Mouse (Mus musculus): Measurements from ENCODE around the gene Myg1. TPM values are rescaled to one million over a fixed set of nuclear protein-coding genes. Genes with fewer than 3 reads are reported as not detected.

Myg1 gene
- polyA plus RNA-seq, 1 experiment, result 97.0 TPM

- H3ac ChIP-seq (ENCODE audit: control insufficient read depth, insufficient read length), result no peak overlapping the region
- peaks cover 22% of the 10 kb centered on the region for H3K79me2 ChIP-seq (ENCODE audit: control insufficient read depth, insufficient read depth)
- no peak overlapping the region for H3K4me3 ChIP-seq
- H3K27me3 ChIP-seq (ENCODE audit: control insufficient read depth, insufficient read depth, insufficient read length), result no peaks in the 10 kb centered on the region
- H3K36me3 ChIP-seq (ENCODE audit: control insufficient read depth, insufficient read depth), result peaks cover 54% of the 10 kb centered on the region
- H3K4me2 ChIP-seq (ENCODE audit: low read depth), result no peak overlapping the region
- TF ChIP-seq E2F4 (IDR thresholded peaks at IDR 0.05; ENCODE audit: insufficient read depth) (no peak), POLR2A (IDR thresholded peaks at IDR 0.05; ENCODE audit: insufficient read length, low read depth) (no peak), USF1 (IDR thresholded peaks at IDR 0.05; ENCODE audit: low read depth) (no peak), POLR2AphosphoS2 (IDR thresholded peaks at IDR 0.05; ENCODE audit: insufficient read length, low read depth) (no peak), REST (IDR thresholded peaks at IDR 0.05; ENCODE audit: insufficient read depth, insufficient read length) (no peak), TCF3 (IDR thresholded peaks at IDR 0.05; ENCODE audit: insufficient read length, low read depth) (no peak), MYOG (IDR thresholded peaks at IDR 0.05; ENCODE audit: control insufficient read depth in 1 of 3, insufficient read depth in 1 of 3, insufficient read length in 2 of 3, low read depth in 2 of 3) (no peak)
Measured at GRCm38 (mm10) chr15:102336946-102337345, 5.4 kb downstream of the Myg1 start.

DNA sequence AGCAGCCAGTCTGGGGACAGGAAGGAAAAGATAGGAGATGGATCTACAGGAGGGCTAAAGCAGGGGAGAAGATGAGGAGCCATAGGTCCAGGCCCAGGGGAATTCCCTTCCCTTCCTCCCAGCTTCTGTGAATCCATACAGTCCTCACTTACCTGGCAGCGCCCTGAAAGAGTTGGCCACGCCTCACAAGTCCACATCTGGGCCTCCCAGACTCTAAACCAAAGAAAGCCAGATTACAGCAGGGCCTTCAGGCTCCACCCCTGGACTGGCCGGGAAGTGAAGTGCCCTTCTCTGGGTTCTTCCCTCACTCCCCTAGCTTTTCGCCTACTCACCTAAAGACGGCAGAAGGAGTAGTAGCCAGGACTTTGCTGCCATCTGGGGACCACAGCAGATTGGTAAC is 8.1 kb downstream of the Myg1 start:
- no peak for TF ChIP-seq USF1 (IDR thresholded peaks at IDR 0.05; ENCODE audit: low read depth)
- TF ChIP-seq POLR2AphosphoS2 (IDR thresholded peaks at IDR 0.05; ENCODE audit: insufficient read length, low read depth), result no peak
- TF ChIP-seq E2F4 (IDR thresholded peaks at IDR 0.05; ENCODE audit: insufficient read depth), result no peak
- no peak for TF ChIP-seq POLR2A (IDR thresholded peaks at IDR 0.05; ENCODE audit: insufficient read length, low read depth)
- TF ChIP-seq REST (IDR thresholded peaks at IDR 0.05; ENCODE audit: insufficient read depth, insufficient read length), result no peak
- no peak for TF ChIP-seq SRF (IDR thresholded peaks at IDR 0.05; ENCODE audit: control insufficient read depth, insufficient read length, low read depth)
- TF ChIP-seq MYOG (IDR thresholded peaks at IDR 0.05; ENCODE audit: control insufficient read depth in 1 of 3, insufficient read depth in 1 of 3, insufficient read length in 2 of 3, low read depth in 2 of 3), result no peak
- TF ChIP-seq TCF12 (IDR thresholded peaks at IDR 0.05; ENCODE audit: insufficient read depth, poor library complexity, severe bottlenecking), result no peak
- TF ChIP-seq CEBPB (IDR thresholded peaks at IDR 0.05; ENCODE audit: insufficient read depth, poor library complexity, severe bottlenecking), result no peak
- TF ChIP-seq TCF3 (IDR thresholded peaks at IDR 0.05; ENCODE audit: insufficient read length, low read depth), result no peak
- TF ChIP-seq MYOD1 (IDR thresholded peaks at IDR 0.05; ENCODE audit: control insufficient read depth in 1 of 3, insufficient read length in 2 of 3, low read depth in 2 of 3), result no peak
- TF ChIP-seq MAX (IDR thresholded peaks at IDR 0.05; ENCODE audit: low read depth), result no peak
- no peak overlapping the region for H3K4me2 ChIP-seq (ENCODE audit: low read depth)
- H3K36me3 ChIP-seq (ENCODE audit: control insufficient read depth, insufficient read depth), result peaks cover 45% of the 10 kb centered on the region
- H3K4me3 ChIP-seq, result no peak overlapping the region
- H3K79me2 ChIP-seq (ENCODE audit: control insufficient read depth, insufficient read depth), result no peaks in the 10 kb centered on the region
- no peaks in the 10 kb centered on the region for H3K27me3 ChIP-seq (ENCODE audit: control insufficient read depth, insufficient read depth, insufficient read length)
- no peak overlapping the region for H3ac ChIP-seq (ENCODE audit: control insufficient read depth, insufficient read length)

DNA sequence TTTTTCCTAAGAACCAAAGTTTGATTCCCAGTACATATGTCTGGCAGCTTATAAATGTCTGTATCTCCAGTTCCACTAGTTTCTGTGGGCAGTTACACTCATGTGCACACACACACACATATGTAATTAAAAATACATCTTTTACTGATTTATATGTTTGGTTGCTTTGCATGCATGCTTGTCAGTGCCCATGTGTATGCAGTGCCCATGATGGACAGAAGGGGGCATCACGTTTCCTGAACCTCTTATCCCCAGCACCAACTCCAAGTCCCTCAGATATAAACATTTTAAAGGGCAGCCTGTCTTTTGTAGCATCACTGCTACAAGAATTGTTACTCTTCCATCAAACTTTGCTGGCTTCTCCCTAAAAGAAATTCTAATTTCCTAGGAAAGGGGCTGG is 10.1 kb downstream of the Myg1 start:
- TF ChIP-seq E2F4 (IDR thresholded peaks at IDR 0.05; ENCODE audit: insufficient read depth) (no peak), MYOD1 (IDR thresholded peaks at IDR 0.05; ENCODE audit: control insufficient read depth in 1 of 3, insufficient read length in 2 of 3, low read depth in 2 of 3) (no peak), SRF (IDR thresholded peaks at IDR 0.05; ENCODE audit: control insufficient read depth, insufficient read length, low read depth) (no peak), CEBPB (IDR thresholded peaks at IDR 0.05; ENCODE audit: insufficient read depth, poor library complexity, severe bottlenecking) (no peak), REST (IDR thresholded peaks at IDR 0.05; ENCODE audit: insufficient read depth, insufficient read length) (no peak), POLR2AphosphoS2 (IDR thresholded peaks at IDR 0.05; ENCODE audit: insufficient read length, low read depth) (no peak), POLR2A (IDR thresholded peaks at IDR 0.05; ENCODE audit: insufficient read length, low read depth) (no peak), TCF12 (IDR thresholded peaks at IDR 0.05; ENCODE audit: insufficient read depth, poor library complexity, severe bottlenecking) (no peak), MYOG (IDR thresholded peaks at IDR 0.05; ENCODE audit: control insufficient read depth in 1 of 3, insufficient read depth in 1 of 3, insufficient read length in 2 of 3, low read depth in 2 of 3) (no peak), MAX (IDR thresholded peaks at IDR 0.05; ENCODE audit: low read depth) (no peak), TCF3 (IDR thresholded peaks at IDR 0.05; ENCODE audit: insufficient read length, low read depth) (no peak), USF1 (IDR thresholded peaks at IDR 0.05; ENCODE audit: low read depth) (no peak)
- Histone ChIP-seq H3K36me3 (ENCODE audit: control insufficient read depth, insufficient read depth) (peaks cover 30% of the 10 kb centered on the region), H3K4me2 (ENCODE audit: low read depth) (no peak overlapping the region), H3K4me3 (no peak overlapping the region), H3K79me2 (ENCODE audit: control insufficient read depth, insufficient read depth) (no peaks in the 10 kb centered on the region), H3ac (ENCODE audit: control insufficient read depth, insufficient read length) (no peak overlapping the region), H3K27me3 (ENCODE audit: control insufficient read depth, insufficient read depth, insufficient read length) (no peaks in the 10 kb centered on the region)

DNA sequence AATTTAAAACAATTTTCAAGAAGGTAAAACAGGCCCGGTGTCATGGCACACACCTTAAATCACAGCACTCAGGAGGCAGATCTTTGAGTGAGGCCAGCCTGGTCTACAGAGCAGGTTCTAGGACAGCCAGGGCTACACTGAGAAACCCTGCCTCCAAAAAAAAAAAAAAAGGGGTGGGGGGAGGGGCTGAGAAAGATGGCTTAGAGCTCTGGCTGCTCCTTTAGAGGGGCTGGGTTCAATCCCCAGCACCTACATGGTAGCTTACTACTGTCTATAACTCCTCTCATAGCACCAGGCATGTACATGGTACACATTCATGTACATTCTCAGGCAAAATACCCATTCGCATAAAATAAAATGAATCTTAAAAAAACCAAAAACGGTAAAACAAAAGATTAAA is 13.0 kb downstream of the Myg1 start:
- no peaks in the 10 kb centered on the region for H3K27me3 ChIP-seq (ENCODE audit: control insufficient read depth, insufficient read depth, insufficient read length)
- no peak overlapping the region for H3ac ChIP-seq (ENCODE audit: control insufficient read depth, insufficient read length)
- TF ChIP-seq REST (IDR thresholded peaks at IDR 0.05; ENCODE audit: insufficient read depth, insufficient read length), result no peak
- no peak for TF ChIP-seq POLR2A (IDR thresholded peaks at IDR 0.05; ENCODE audit: insufficient read length, low read depth)
- TF ChIP-seq MYOD1 (IDR thresholded peaks at IDR 0.05; ENCODE audit: control insufficient read depth in 1 of 3, insufficient read length in 2 of 3, low read depth in 2 of 3), result no peak
- TF ChIP-seq MAX (IDR thresholded peaks at IDR 0.05; ENCODE audit: low read depth), result no peak
- TF ChIP-seq TCF12 (IDR thresholded peaks at IDR 0.05; ENCODE audit: insufficient read depth, poor library complexity, severe bottlenecking), result no peak
- no peak for TF ChIP-seq TCF3 (IDR thresholded peaks at IDR 0.05; ENCODE audit: insufficient read length, low read depth)
- no peak for TF ChIP-seq USF1 (IDR thresholded peaks at IDR 0.05; ENCODE audit: low read depth)
- TF ChIP-seq MYOG (IDR thresholded peaks at IDR 0.05; ENCODE audit: control insufficient read depth in 1 of 3, insufficient read depth in 1 of 3, insufficient read length in 2 of 3, low read depth in 2 of 3), result no peak
- no peak for TF ChIP-seq E2F4 (IDR thresholded peaks at IDR 0.05; ENCODE audit: insufficient read depth)
- H3K4me3 ChIP-seq, result no peak overlapping the region
- peaks cover 3% of the 10 kb centered on the region for H3K79me2 ChIP-seq (ENCODE audit: control insufficient read depth, insufficient read depth)
- no peak overlapping the region for H3K4me2 ChIP-seq (ENCODE audit: low read depth)
- H3K36me3 ChIP-seq (ENCODE audit: control insufficient read depth, insufficient read depth), result peaks cover 4% of the 10 kb centered on the region

- no peak overlapping the region for H3K4me3 ChIP-seq
- no peaks in the 10 kb centered on the region for H3K27me3 ChIP-seq (ENCODE audit: control insufficient read depth, insufficient read depth, insufficient read length)
- no peaks in the 10 kb centered on the region for H3K36me3 ChIP-seq (ENCODE audit: control insufficient read depth, insufficient read depth)
- TF ChIP-seq TCF3 (IDR thresholded peaks at IDR 0.05; ENCODE audit: insufficient read length, low read depth), result no peak
- no peak for TF ChIP-seq POLR2AphosphoS2 (IDR thresholded peaks at IDR 0.05; ENCODE audit: insufficient read length, low read depth)
- TF ChIP-seq TCF12 (IDR thresholded peaks at IDR 0.05; ENCODE audit: insufficient read depth, poor library complexity, severe bottlenecking), result no peak
- no peak for TF ChIP-seq MYOG (IDR thresholded peaks at IDR 0.05; ENCODE audit: control insufficient read depth in 1 of 3, insufficient read depth in 1 of 3, insufficient read length in 2 of 3, low read depth in 2 of 3)
- TF ChIP-seq REST (IDR thresholded peaks at IDR 0.05; ENCODE audit: insufficient read depth, insufficient read length), result no peak
- TF ChIP-seq POLR2A (IDR thresholded peaks at IDR 0.05; ENCODE audit: insufficient read length, low read depth), result no peak
- TF ChIP-seq CEBPB (IDR thresholded peaks at IDR 0.05; ENCODE audit: insufficient read depth, poor library complexity, severe bottlenecking), result no peak
- TF ChIP-seq MYOD1 (IDR thresholded peaks at IDR 0.05; ENCODE audit: control insufficient read depth in 1 of 3, insufficient read length in 2 of 3, low read depth in 2 of 3), result no peak
- no peak for TF ChIP-seq USF1 (IDR thresholded peaks at IDR 0.05; ENCODE audit: low read depth)
- peaks cover 9% of the 10 kb centered on the region for H3K79me2 ChIP-seq (ENCODE audit: control insufficient read depth, insufficient read depth)
- no peak overlapping the region for H3K4me2 ChIP-seq (ENCODE audit: low read depth)
- H3ac ChIP-seq (ENCODE audit: control insufficient read depth, insufficient read length), result no peak overlapping the region
Measured at GRCm38 (mm10) chr15:102346444-102346843, 14.9 kb downstream of the Myg1 start.

Data from myocyte (in vitro differentiated cells).